Mouse (Mus musculus) kidney, adult 8-10 months (tissue): ENCODE measurements around the gene Casc1.
A peak's percentile ranks its signal among the peaks of the same experiment; 100 is the strongest.

Experiments
- DNase-seq, 2 experiments: peaks; one replicate each; pipeline ENCODE4 v3.0.0; 2022

Casc1 gene

DNA sequence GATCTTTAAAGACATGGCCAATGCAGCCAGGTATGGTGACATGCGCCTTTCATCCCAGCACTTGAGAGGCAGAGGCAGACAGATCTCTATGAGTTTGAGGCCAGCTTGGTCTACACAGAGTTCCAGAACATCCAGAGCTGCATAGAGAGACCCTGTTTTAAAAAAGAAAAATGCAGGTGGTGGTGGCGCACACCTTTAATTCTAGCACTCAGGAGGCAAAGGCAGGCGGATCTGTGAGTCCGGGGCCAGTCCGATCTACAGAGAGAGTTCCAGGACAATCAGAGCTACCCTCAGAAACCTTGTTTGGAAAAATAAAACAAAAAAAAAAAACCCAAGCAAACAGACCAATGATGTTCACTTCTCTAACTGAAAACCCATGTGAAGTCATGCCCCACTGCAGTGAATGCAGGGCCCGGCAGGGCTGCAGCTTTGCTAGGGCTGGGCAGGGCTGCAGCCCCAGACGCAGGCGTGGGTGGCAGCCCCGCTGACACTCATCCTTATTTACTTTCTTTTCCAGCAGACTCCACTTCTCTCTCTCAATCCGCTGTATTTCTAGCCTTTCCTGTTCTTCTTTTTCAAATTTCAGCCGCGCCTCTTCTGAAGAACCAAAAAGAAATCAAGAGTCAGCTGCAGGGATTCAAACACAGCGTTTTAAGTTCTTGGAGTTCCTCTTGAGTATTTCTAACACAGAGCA, 8.2 kb downstream of the Casc1 start:
- DNase-seq, result no peak

DNA sequence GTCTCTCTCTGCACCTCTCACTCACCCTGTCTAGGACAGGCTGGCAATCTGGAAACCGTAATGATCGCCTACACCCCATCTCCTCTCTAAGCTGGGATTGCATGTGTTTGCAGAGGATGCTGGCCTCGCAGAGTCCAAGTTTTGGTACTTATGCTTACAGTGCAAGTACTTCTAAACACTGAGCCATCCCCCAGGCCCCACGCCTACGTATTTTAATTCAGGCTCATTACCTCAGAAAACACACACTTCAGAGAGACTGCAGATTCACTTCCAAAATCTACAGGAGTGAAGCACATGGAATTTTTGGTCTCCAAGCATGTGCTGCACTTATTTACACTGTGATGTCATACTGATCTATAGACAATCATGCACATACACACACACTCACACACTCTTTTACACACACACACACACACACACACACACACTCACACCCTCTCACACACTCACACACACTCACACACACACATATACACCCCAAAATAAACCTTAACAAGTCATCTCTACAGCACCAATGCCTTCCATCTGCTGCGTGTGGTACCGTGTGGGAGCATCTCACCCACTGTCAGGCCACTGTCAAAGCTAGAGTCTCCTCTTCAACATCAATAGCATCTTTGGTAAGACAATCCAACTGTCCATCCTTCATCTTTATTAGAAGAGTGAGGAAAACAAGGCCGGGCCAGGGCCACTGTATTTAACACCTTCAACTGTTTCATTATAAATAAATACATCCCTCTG, 12.7 kb downstream of the Casc1 start:
- no peak for DNase-seq

DNA sequence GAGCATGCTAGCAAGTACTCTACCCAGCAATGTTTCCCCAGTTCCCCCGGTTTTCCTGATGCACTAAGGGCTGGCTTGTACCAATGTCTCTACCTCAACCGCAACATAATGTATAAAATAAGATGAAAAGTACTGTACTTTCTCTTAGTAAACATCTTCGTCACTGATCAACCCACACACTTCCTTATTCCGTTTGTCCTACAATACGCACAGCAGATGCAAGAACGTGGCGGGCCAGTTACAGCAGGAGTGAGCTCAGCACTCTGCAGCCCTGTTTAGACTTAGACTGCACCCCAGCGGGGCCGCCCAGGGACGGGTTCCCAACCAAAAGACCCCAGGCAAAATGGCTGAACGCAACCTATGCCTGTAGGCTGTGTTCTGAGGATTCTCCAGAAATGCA, 17.4 kb downstream of the Casc1 start:
- DNase-seq, result no peak

DNA sequence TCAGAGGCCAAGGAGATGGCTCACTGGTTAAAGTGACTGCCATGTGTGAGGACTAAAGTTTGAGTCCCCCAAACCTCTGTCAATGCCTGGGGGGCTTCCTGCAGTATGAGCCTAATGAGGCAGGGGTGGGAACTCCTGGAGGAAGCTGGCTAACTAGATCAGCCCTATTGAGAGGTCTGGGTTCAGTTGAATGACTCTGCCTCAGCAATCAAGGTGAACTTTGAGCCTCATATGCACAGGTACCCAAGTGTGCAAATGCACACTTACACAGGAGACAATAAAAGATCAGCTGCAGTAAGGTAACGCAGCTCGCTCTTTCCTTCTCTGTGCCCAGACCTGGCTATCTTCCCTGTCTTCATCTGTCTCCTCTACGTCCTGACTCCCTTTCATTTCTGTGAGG, 17.8 kb downstream of the Casc1 start:
- DNase-seq, result no peak

DNA sequence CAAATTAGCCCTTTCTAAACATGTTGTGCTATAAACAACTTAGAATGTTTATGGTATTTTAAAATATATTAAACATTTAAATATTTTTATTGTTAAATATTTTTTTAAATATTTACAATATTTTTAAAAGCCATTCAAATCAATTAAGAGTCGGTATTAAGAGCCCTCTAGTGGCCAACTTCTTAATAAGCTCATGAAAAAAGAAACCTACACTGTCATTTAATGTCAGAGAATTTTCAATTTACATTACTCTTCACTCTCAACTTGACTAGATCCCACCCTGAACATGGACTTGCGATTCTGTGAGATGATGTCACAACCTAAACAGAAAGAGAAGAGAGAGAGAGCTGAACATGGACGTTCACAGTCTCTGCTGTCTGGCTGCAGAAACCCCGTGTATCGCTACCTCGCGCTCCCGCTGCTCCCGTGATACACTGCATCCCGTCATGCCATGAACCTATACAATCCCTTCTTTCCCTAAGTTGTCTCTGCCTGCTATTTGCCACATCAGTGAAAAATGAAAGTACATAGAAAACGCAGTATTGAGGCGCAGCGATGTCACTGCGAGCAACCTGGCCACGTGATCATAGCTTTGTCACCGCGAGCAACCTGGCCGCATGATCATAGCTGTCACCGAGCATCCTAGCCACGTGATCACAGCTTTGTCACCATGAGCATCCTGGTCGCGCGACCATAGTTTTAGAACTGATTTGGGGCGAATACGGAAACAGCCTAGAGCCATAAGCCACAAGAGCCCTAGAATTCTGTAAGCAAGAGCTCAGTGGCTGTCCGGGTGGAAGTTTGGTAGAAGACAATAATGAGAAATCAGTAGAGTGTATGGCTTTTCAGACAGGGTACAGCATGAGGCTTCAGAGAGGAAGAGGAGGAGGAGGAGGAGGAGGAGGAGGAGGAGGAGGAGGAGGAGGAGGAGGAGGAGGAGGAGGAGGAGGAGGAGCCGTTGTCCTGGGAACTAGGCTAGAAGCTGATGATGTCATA, 23.4 kb downstream of the Casc1 start:
- no peak for DNase-seq

DNA sequence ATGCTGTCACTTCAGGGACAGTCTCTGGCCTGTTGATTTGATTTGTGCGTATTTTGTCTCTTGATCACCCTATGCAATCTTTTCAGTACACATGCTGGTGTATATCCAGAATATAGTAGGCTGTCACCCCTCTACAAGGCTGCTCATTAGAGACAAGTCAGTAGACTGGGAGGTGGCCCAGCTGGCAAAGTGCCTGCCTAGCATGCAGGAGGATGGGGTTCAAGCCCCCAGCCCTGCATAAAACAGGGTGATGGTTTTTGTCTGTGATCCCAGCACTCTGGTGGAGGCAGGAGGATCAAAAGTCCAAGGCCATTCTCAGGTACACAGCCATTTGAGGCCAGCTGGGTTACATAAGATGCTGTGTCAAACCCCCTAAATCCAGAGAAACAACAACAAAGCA, 24.7 kb downstream of the Casc1 start:
- no peak for DNase-seq

DNA sequence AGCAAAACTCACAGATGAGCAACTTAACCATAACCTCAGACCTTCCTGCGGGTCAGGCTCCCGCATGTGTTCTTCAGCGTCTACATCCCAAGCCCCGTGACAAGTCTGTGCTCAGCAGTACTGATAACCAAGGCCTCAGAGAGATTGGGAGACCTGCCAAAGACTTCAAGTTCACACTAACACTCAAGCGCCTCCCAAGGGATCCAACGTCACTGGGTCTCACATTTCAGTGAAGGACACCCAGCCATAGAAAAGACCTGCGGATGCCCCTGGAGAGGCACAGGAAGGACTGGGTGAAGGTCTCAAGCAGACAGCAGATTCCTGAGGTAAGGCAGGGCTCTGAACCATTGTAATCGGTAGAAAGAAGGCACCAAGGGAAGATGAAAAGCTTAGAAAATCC, 28.8 kb downstream of the Casc1 start:
- no peak for DNase-seq

DNA sequence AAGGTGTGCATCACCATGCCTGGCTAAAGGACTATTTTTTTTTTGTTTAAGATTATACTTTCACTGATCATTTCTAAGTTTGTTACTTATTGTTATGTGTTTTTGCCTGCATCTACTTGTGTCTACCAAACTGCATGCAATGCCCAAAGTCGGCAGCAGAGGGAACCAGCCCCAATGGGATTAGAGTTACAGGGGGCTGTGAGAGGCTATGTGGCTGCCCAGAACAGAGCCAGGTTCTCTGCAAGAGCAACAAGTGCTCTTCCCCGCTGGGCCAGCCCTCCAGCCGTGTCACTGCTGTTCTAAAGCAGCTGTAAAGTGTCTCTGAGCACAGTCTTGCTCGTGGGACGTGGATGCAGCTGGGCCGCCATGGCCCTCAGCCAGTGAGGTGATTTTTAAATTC, 31.1 kb downstream of the Casc1 start:
- DNase-seq, result peak in 1 of 2 experiments; percentile 62

DNA sequence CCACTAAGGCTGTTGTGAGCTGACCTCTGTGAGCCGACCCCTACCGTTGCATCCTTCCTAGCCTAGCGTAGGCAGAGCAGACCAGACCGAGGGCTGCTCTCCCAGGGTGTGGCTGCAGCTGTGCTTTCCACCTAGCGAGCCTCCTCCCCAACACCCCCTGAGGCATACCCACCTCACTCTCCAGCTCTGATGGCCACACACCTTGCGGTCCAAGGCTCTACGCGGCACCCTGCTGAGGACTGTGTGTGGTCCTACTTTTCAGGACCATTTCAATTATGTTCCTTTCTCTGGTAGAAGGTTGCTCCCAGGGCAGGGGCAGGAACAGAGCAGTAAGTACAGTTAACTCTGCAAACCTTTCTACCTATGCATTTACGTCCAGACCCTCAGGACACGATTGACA, 34.3 kb downstream of the Casc1 start:
- DNase-seq, result no peak

DNA sequence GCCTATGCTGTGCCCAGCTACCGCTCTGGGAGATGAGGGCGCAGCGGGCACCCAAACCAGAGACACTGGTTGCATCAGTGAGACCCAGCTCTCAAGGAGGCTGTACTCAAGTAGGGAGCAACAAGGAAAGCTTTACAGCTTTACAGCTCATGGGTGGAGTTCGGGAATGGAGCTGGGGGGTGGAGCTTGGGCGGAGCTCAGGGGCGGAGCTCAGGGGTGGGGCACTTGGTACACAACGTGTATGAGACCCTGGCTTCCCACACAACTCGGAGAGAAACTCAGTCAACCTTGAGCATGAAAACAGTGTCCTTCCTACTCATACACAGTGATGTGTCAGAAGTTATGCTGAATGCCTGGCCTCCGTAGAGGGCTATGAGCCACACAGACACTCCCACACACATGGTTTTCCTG, 35.2 kb downstream of the Casc1 start:
- DNase-seq, result no peak

DNA sequence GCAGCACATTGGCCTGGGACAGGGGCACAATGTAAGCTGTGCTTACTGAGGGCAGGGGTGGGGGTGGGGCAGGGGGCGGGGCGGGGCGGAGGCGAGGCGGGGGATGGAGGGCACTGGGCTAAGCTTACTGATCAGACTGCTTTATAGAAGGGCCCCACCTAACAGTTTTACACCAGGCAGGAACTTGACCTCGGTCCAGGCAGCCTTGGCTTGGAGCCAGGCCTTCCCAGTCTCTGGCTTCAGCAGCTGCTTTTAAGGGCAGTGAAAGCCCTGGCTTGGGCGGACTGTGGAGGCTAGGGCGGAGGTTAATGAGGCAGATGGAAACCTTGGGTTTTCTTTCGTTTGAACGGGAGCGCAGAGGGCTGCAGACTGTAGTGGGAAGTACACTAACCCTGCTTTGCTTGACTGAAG, 37.0 kb downstream of the Casc1 start:
- DNase-seq, result peak; percentile 90 to 92

DNA sequence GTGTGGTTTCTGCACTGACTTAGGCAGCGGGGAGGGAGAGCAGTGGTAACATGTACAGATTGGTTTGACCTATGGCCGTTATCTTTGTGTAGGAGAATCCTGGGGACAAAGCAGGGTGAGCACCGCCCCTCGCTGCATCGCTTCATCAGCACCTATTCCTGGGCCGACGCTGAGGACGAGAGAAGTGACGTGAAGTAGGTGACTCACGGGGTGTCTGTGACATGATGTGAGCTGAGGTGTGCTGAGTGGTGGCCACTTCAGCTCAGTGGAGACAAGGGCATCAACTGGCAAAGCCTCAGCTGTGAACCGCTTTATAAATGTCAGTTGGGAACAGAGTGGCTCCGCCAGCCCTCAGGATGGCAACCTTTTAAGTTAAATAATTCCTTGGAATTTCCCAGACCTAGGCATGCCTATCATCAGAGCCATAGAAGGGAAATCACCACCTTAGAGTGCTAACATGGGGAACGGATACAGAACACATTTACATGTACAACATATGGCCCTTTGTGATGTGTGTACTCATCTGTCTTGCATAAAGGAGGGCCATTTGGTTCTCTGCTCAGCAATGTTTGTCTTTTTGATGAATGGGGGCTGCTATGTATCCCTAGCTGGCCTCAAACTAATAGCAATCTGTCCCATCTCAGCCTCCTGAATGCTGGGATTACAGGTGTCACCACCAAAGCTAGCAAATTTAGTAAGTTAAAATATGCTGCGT, 38.8 kb downstream of the Casc1 start:
- no peak for DNase-seq

DNA sequence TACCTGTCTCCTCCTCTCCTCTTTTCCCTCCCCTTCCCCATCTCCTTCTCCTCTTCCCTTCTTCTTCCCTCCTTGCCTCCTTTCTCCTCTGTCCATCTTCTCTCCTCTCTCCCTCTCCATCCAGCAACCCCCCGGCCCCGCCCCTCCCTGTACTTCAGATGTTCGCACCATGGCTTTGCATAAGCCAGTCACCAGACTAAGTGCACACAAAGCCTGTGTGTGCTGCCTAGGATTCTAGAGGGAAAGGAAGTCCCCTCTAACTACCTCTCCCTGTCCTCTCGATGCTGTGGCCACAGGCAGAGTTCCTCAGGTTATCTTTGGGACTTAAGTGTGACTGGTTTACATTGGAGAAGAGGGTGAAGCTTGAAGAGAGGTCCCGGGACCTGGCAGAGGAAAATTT, 50.2 kb downstream of the Casc1 start:
- DNase-seq, result no peak

DNA sequence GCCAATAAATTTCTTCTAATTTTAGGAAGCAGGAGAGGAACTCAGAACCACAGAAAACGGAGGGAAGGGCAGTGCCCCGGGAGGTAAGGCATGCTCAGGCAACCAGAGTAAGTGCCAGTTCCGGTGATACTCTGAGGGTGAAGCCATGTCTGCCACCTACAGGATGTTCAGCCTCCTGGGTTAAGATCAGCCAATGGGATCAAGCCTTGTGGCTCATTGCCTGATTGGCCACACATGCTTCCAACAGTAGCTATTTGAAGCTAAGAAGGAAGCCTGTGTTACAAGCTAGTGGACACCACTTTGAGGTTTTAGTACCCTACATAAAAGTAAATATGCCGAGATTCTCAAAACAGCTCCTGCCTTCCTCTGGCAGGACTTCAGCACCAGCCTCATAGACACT, 52.2 kb downstream of the Casc1 start:
- DNase-seq, result no peak

DNA sequence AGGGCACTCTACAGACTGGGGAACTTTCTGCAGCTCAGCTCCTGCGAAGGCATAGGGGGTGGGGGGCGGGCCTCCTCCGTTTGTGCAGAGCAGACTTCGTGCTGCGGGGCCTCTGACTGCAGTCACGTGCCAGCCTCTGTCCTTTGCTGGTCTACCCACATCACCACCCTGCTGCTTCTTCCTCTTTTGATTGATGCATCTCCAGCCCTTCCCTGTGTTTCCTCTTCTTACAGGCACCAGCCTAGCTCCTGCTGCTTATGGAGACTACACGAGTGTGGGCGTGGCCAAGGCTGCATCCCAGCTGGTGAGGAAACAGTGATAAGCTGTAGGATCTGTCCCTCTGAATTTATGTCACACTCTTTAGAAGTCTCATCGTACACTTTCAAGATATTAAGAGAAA, 61.8 kb downstream of the Casc1 start:
- no peak for DNase-seq

DNA sequence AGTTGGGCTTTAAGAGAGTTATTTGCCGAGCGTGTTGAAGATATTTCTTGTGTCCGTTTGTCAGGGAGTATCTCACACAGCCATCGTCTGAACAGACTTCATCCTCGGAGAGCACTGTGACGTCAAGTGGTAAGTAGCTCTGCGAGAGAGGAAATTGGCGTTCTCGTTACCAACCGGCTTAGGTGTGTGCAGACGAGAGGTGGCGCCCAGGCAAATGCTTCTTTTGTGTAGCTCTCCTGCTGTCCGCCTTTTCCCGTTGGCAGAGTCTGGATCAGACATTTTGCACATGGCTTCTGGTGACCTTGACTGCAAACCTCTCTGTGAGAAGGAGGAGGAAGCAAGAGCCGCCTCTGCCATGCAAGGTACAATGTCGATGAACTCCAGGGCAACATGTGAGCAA, 63.1 kb downstream of the Casc1 start:
- no peak for DNase-seq

DNA sequence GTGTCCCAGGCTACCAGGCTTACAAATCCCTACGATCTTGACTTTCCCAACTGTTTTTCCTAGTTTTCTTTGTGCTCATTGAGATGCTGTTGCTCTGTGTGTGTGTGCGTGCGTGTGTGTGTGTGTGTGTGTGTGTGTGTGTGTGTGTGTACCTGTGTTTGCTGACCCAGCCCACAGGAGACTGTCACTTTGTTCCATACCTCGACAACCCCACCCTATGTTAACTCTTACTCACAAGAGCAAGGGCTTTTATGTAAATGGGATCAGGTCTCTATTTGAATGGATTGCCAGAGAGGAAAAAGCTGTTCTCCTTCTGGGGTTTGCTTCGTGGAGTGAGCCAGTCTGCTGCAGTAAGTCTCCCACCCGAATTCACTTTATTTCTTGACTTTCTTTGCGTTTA, 65.6 kb downstream of the Casc1 start:
- no peak for DNase-seq

DNA sequence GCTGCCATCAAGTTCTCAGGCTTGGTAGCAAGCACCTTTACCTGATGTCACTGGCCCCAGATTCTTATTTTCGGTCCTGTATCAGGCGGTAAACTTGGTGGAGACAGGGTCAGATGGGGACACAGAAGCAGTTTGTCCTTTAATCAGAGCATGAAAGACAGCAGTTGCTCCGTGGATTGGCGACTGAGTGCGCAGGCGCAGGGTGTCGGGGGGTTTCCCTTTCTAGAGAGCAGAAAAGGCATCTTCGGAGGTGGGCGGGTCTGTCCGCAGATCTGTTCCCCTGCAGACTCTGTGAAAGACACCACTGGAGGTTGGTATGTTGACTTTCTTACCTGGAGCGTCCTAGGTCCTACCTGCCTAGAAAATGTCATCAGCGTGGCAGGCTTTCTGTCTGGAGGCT, 69.0 kb downstream of the Casc1 start:
- no peak for DNase-seq

DNA sequence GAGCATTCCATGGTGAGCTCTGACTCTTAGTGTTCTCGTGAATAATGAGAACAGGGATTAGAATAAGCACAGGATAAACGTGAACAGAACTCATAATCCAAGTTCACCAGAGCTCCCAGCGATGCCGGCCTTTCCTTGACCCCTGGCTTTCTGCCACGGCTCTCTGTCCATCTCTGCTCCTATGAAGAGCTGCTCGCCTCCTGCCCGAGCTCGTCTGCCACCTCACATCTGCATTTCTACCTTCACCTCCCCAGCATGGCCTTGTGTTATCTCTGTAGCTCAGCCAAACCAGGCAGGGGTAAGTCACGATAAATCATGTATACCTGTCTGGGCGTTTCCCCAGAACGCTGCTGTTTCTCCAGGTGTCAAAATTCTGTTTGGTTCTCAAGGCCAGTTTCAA, 70.1 kb downstream of the Casc1 start:
- DNase-seq, result no peak

DNA sequence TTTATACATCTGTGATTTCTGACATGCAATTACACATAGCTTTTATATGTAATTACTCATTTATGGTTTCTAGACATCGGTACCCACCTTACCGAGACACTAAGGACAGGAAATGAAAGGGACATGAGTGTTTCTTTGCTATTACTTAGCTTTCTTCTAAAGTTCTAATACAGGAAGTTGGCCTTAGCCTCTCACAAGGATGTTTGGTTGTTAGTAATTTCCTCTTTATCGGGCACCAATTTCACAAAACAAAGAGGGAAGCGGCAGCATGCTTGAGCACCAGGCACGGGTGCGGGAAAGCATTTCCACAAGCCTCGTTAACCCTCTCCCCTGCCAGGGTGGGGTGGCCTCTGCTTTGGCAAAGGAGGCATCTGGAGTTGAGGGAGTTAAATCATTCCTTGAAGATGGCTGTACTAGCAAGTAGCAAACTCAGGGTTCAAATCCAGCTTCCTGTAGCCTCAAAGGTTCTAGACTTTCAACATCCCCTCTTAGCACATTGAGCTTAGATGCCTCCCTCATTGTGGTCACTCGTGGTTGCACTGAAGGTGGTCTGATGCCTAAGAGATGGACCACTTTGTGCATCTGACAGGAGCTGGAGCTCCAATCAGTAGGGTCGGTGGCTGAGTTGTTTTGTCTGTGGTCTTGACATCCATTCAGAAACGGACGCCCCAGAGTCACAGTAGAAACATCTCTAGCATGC, 70.9 kb downstream of the Casc1 start:
- DNase-seq, result no peak

DNA sequence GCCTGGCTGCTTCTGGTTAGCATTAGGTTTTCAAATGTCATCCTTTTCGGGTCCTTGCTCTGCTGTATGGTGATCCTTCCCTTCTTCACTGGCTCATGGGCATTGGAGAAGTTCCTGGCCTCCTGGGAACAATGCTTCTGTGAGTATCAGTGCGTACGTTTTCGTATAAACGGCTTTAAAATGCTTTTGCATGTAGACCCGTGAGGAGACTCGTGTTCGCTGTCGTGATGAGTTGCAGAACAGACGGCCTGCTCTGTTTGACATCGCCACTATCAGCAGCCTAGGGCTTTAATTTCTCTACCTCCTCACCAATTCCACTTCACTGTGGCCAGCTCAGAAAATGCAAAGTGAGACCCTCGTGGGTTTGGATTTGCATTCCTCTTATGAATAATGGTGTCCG, 71.6 kb downstream of the Casc1 start:
- no peak for DNase-seq

DNA sequence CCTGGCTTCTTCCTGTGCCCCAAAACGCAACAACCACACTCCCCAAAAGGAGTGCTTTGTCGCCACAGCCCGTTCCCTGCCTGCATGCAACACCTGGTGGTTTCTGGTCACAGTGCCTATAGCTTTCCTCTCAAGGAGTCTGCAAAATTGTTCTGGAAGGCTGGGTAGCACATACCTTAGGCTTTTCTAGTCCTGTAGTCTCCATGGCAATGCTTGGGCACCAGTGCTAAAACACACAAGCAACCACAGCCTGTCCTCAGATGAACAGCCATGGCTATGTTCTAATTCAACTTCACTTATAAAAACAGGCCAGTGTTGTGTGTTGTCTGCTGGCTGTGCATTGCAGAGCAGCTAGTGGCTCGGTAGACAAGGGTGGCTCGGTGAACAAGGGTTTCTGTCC, 74.0 kb downstream of the Casc1 start:
- DNase-seq, result no peak
